Mouse (Mus musculus) monocyte, adult 2 months (primary cell): ENCODE measurements around the gene H13.
A peak's percentile ranks its signal among the peaks of the same experiment; 100 is the strongest.

Source experiments
- DNase-seq, 2 experiments: peaks; one replicate each; pipeline ENCODE4 v3.0.0; 2022; ENCODE audit warnings: low spot score in 2 of 2, low read depth in 1 of 2

The H13 gene

GRCm38 (mm10) chr2:152669256-152669638 lies at the start of gene H13:
H13 (plus strand) TSS chr2:152669461.
- peak; percentile 76 to 87 for DNase-seq

GRCm38 (mm10) chr2:152620367-152621134 lies 48.7 kb upstream of the H13 start:
- DNase-seq, result peak; percentile 30 to 45

GRCm38 (mm10) chr2:152622151-152622550 lies 47.1 kb upstream of the H13 start:
- no peak for DNase-seq

GRCm38 (mm10) chr2:152622953-152623352 lies 46.3 kb upstream of the H13 start, which contains the start of gene Defb25:
Defb25 (minus strand) TSS chr2:152623053.
- DNase-seq, result no peak

GRCm38 (mm10) chr2:152624566-152624965 lies 44.7 kb upstream of the H13 start:
- DNase-seq, result no peak

GRCm38 (mm10) chr2:152625256-152625655 lies 44.0 kb upstream of the H13 start:
- DNase-seq, result no peak

GRCm38 (mm10) chr2:152626774-152627591 lies 42.3 kb upstream of the H13 start, which contains the start of gene Rem1:
Rem1 (plus strand) TSS chr2:152626951.
- DNase-seq, result no peak

GRCm38 (mm10) chr2:152628066-152628465 lies 41.2 kb upstream of the H13 start:
- no peak for DNase-seq

- DNase-seq, result no peak
Observed at GRCm38 (mm10) chr2:152629239-152629638, 40.0 kb upstream of the H13 start.

- no peak for DNase-seq
Observed at GRCm38 (mm10) chr2:152629904-152630303, 39.4 kb upstream of the H13 start.

GRCm38 (mm10) chr2:152633334-152633733 lies 35.9 kb upstream of the H13 start:
- no peak for DNase-seq

GRCm38 (mm10) chr2:152634311-152634710 lies 35.0 kb upstream of the H13 start:
- DNase-seq, result no peak

GRCm38 (mm10) chr2:152636246-152637005 lies 32.8 kb upstream of the H13 start:
- DNase-seq, result no peak

- no peak for DNase-seq
Observed at GRCm38 (mm10) chr2:152637006-152637322, 32.3 kb upstream of the H13 start.

- no peak for DNase-seq
Observed at GRCm38 (mm10) chr2:152637381-152637780, 31.9 kb upstream of the H13 start.

GRCm38 (mm10) chr2:152638865-152639264 lies 30.4 kb upstream of the H13 start:
- DNase-seq, result no peak

GRCm38 (mm10) chr2:152639406-152640113 lies 29.7 kb upstream of the H13 start:
- DNase-seq, result no peak

- peak; percentile 40 to 55 for DNase-seq
Observed at GRCm38 (mm10) chr2:152652901-152653620, 16.2 kb upstream of the H13 start.

GRCm38 (mm10) chr2:152653874-152654715 lies 15.2 kb upstream of the H13 start:
- DNase-seq, result no peak
